Mouse (Mus musculus): ENCODE measurements at regions not wholly inside any gene's neighbourhood (a gene's known extent, or its start where the extent isn't known, plus 50 kb on each side); places are given as distances from the start of the nearest gene placed in this dataset.
A peak's percentile ranks its signal among the peaks of the same experiment; 100 is the strongest.

GRCm38 (mm10) chr4:64598465-64598864 is 525.5 kb upstream of the Pappa start:
- peak; percentile 13 to 56 for DNase-seq (ENCODE audit: low spot score in 2 of 2)

GRCm38 (mm10) chr4:64599222-64599621 is 524.8 kb upstream of the Pappa start:
- DNase-seq (ENCODE audit: low spot score in 2 of 2), result no peak

GRCm38 (mm10) chr4:64622771-64623170 is 501.2 kb upstream of the Pappa start:
- DNase-seq (ENCODE audit: low spot score in 2 of 2), result no peak

GRCm38 (mm10) chr4:64632189-64632588 is 491.8 kb upstream of the Pappa start:
- DNase-seq (ENCODE audit: low spot score in 2 of 2), result no peak

- no peak for DNase-seq (ENCODE audit: low spot score in 2 of 2)
Measured at GRCm38 (mm10) chr4:64635256-64635962, 488.6 kb upstream of the Pappa start.

GRCm38 (mm10) chr4:64640056-64640455 is 483.9 kb upstream of the Pappa start:
- no peak for DNase-seq (ENCODE audit: low spot score in 2 of 2)

GRCm38 (mm10) chr4:64640976-64641375 is 483.0 kb upstream of the Pappa start:
- no peak for DNase-seq (ENCODE audit: low spot score in 2 of 2)

GRCm38 (mm10) chr4:64645141-64645540 is 478.8 kb upstream of the Pappa start:
- no peak for DNase-seq (ENCODE audit: low spot score in 2 of 2)

GRCm38 (mm10) chr4:64654157-64654556 is 469.8 kb upstream of the Pappa start:
- no peak for DNase-seq (ENCODE audit: low spot score in 2 of 2)

- no peak for DNase-seq (ENCODE audit: low spot score in 2 of 2)
Measured at GRCm38 (mm10) chr4:64655534-64655933, 468.4 kb upstream of the Pappa start.

GRCm38 (mm10) chr4:64663722-64664121 is 460.3 kb upstream of the Pappa start:
- no peak for DNase-seq (ENCODE audit: low spot score in 2 of 2)

GRCm38 (mm10) chr4:64667998-64668397 is 456.0 kb upstream of the Pappa start:
- no peak for DNase-seq (ENCODE audit: low spot score in 2 of 2)

- DNase-seq (ENCODE audit: low spot score in 2 of 2), result no peak
Measured at GRCm38 (mm10) chr4:64669722-64670121, 454.3 kb upstream of the Pappa start.

- no peak for DNase-seq (ENCODE audit: low spot score in 2 of 2)
Measured at GRCm38 (mm10) chr4:64676438-64676837, 447.5 kb upstream of the Pappa start.

GRCm38 (mm10) chr4:64676881-64677280 is 447.1 kb upstream of the Pappa start:
- DNase-seq (ENCODE audit: low spot score in 2 of 2), result no peak

- DNase-seq (ENCODE audit: low spot score in 2 of 2), result no peak
Measured at GRCm38 (mm10) chr4:64684654-64685053, 439.3 kb upstream of the Pappa start.

- DNase-seq (ENCODE audit: low spot score in 2 of 2), result no peak
Measured at GRCm38 (mm10) chr4:64696134-64696533, 427.8 kb upstream of the Pappa start.

GRCm38 (mm10) chr4:64723296-64723695 is 400.7 kb upstream of the Pappa start:
- DNase-seq (ENCODE audit: low spot score in 2 of 2), result no peak

- DNase-seq (ENCODE audit: low spot score in 2 of 2), result no peak
Measured at GRCm38 (mm10) chr4:64724851-64725250, 399.1 kb upstream of the Pappa start.

- DNase-seq (ENCODE audit: low spot score in 2 of 2), result no peak
Measured at GRCm38 (mm10) chr4:64755986-64756385, 368.0 kb upstream of the Pappa start.

GRCm38 (mm10) chr4:64768610-64769009 is 355.4 kb upstream of the Pappa start:
- DNase-seq (ENCODE audit: low spot score in 2 of 2), result no peak

- peak; percentile 1 to 6 for DNase-seq (ENCODE audit: low spot score in 2 of 2)
Measured at GRCm38 (mm10) chr4:64803886-64804285, 320.1 kb upstream of the Pappa start.

- DNase-seq (ENCODE audit: low spot score in 2 of 2), result no peak
Measured at GRCm38 (mm10) chr4:64804996-64805395, 319.0 kb upstream of the Pappa start.

Data from layer of hippocampus, adult 18-20 months (tissue).